Mouse (Mus musculus) lung, adult 2 months (tissue): ENCODE measurements around the gene Trarg1.

Source experiments
- CTCF ChIP-seq: fragments of 200-500 bp; IDR thresholded peaks from 2 replicates; pipeline ENCODE4 v1.5.1; 2011; ENCODE audit warnings: mild to moderate bottlenecking, low read length, control low read depth; ENCODE audit not compliant: insufficient read depth
- POLR2A ChIP-seq: fragments of 200-500 bp; IDR thresholded peaks from 2 replicates; pipeline ENCODE4 v1.6.1; 2011; ENCODE audit warnings: low read depth, mild to moderate bottlenecking, control low read depth, low read length, borderline replicate concordance; ENCODE audit errors: extremely low read depth

DNA sequence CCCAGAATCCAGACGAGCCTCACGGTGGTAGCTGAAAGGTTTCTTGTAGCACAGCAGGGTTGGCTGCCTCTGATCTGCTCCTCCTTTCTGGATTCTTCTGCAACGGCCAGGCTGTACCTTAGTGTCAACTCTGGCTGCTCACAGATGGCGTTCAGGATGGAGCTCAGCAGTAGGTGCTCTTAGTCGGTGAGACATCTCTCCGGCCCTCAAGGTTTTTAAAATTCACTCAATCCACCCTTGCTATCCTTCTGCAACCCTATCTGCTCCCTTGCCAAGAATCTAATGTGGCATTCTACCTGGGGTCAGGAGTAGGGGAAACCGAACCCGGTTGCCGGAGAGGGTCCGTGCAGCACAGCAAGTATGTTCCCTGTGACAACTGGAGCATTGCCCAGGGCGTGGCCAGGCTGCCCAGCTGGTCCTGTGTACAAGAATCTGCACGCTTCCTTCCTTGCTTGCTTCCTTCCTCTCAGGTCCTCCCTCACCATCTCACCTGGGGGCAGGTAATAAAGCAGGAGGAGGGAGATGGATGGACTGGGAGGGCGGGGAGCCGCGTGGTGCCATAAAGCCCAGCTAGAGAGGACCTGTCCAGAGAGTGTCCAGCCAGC is 7.6 kb upstream of the Trarg1 start, which contains the start of gene Bhlha9:
- TF ChIP-seq POLR2A = no peak
- TF ChIP-seq CTCF = no peak
